Mouse (Mus musculus): Measurements from ENCODE around the gene Lingo1. TPM values are rescaled to one million over a fixed set of nuclear protein-coding genes. Genes with fewer than 3 reads are reported as not detected.

Gene Lingo1
- polyA plus RNA-seq, 1 experiment = 6.7 TPM

DNA sequence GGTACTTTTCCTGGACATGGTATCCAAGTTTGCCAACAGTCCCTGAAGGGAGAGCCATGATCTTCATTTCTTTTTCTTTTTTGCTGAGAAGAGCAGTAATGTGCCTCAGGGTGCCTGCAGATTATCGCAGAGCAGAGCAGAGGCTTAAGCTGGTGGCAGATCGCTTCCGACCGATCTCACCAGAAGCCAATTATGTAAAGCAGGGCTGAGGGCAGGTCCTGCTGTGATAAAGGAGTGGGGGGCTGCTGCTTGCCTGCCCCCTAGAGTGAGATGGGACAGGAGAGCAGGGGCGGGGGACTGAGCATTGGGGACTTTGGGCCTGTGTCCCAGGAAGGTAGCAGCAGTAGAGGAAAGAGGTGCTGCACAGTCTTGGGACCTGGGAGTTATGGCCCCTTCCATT is 186.8 kb downstream of the Lingo1 start:
- WGBS = 50% methylated on average over 5 of the region's 5 CpGs
- Histone ChIP-seq H3K27me3 (ENCODE audit: control insufficient read depth, insufficient read depth, low read length) (no peaks in the 10 kb centered on the region), H3K4me1 (ENCODE audit: control insufficient read depth, insufficient read depth, insufficient read length) (no peaks in the 10 kb centered on the region), H3K36me3 (ENCODE audit: control insufficient read depth, insufficient read depth, low read length) (no peaks in the 10 kb centered on the region), H3K4me3 (ENCODE audit: extremely low read depth, insufficient read depth, insufficient read length) (no peak overlapping the region), H3K27ac (ENCODE audit: insufficient read depth, low read length) (no peak overlapping the region)
- no peak for TF ChIP-seq POLR2A (IDR thresholded peaks at IDR 0.05; ENCODE audit: low read depth, low read length)
- TF ChIP-seq CTCF (IDR thresholded peaks at IDR 0.05; ENCODE audit: extremely low read depth, insufficient read depth, insufficient read length, insufficient replicate concordance) = no peak
- DNase-seq (ENCODE audit: low read depth in 1 of 2, low spot score in 2 of 2) = no peak

DNA sequence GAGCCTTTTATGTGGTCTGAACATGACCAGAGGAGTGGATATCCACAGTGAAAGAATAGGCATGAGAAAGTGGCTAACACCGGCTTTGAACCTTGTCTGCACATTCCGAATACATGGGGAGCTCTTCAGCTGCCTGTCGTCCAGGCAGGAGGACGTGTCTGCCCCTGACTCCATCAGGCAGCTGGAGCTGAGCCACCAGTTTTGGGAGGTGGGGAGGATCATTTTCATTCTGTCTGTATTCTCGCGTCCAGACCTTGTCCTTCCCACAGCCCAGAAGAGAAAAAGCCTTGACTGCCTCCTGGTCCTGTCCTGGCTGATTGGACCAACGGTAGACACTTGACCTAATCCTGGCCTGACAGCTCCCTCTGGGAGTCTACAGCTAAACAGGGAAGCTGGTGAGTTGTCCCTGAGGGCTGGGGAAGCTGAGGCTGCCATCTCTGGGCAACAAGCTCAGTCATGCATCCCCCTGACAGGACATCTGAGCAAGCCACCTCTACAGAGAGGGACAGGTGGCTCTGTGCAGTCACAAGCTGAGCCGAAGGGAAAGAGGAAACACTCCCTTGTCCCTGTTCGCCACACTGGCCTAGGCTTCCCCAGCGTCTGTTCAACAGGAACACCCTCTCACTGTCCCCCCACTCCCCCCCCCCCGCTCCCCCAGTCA is 187.4 kb downstream of the Lingo1 start:
- WGBS = 42% methylated on average over 11 of the region's 11 CpGs

DNA sequence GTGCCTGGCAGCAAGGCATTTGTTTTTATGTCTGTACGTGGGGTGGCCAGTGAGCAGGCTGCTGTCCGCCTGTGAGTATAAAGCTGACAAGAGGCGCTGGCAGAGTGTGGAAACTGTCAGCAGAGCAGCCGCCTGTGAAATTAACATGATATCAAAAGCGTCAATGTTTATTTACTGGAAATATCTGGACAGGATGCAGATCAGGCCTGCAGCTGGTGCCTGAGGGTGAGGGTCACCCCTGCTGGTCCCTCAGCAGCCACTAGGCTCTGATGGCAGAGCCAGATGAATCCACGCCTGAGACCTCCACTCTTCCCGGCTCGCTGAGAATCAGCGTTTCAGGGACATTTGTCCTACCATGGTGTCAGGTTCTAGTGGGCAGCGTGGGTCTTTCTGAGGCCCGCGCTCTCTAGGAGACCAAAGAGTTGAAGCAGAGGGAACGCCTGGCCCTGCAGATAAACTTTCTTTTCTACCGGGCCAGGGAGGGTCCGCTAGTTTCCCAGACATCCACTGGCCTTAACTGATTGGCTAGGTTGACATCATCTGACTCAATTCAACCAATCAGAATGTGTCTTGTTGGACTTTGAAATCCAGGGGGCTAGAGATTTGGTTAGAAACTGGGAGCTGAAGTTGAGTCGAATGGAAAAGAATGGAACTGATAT is 190.1 kb downstream of the Lingo1 start:
- DNase-seq (ENCODE audit: low read depth in 1 of 2, low spot score in 2 of 2) = no peak
- no peak overlapping the region for H3K4me3 ChIP-seq (ENCODE audit: extremely low read depth, insufficient read depth, insufficient read length)
- TF ChIP-seq POLR2A (IDR thresholded peaks at IDR 0.05; ENCODE audit: low read depth, low read length) (no peak), CTCF (IDR thresholded peaks at IDR 0.05; ENCODE audit: extremely low read depth, insufficient read depth, insufficient read length, insufficient replicate concordance) (no peak)
- no peaks in the 10 kb centered on the region for H3K27me3 ChIP-seq (ENCODE audit: control insufficient read depth, insufficient read depth, low read length)
- H3K4me1 ChIP-seq (ENCODE audit: control insufficient read depth, insufficient read depth, insufficient read length) = no peaks in the 10 kb centered on the region
- 86% methylated on average over 16 of the region's 16 CpGs for WGBS
- H3K36me3 ChIP-seq (ENCODE audit: control insufficient read depth, insufficient read depth, low read length) = no peaks in the 10 kb centered on the region
- H3K27ac ChIP-seq (ENCODE audit: insufficient read depth, low read length) = no peak overlapping the region

More for the DNA sequence above, 187.4 kb downstream of the Lingo1 start:
- H3K36me3 ChIP-seq (ENCODE audit: control insufficient read depth, insufficient read depth, low read length) = no peaks in the 10 kb centered on the region
- no peaks in the 10 kb centered on the region for H3K27me3 ChIP-seq (ENCODE audit: control insufficient read depth, insufficient read depth, low read length)
- H3K4me3 ChIP-seq (ENCODE audit: extremely low read depth, insufficient read depth, insufficient read length) = no peak overlapping the region
- DNase-seq (ENCODE audit: low read depth in 1 of 2, low spot score in 2 of 2) = no peak
- no peaks in the 10 kb centered on the region for H3K4me1 ChIP-seq (ENCODE audit: control insufficient read depth, insufficient read depth, insufficient read length)
- no peak for TF ChIP-seq POLR2A (IDR thresholded peaks at IDR 0.05; ENCODE audit: low read depth, low read length)
- TF ChIP-seq CTCF (IDR thresholded peaks at IDR 0.05; ENCODE audit: extremely low read depth, insufficient read depth, insufficient read length, insufficient replicate concordance) = no peak
- H3K27ac ChIP-seq (ENCODE audit: insufficient read depth, low read length) = no peak overlapping the region

DNA sequence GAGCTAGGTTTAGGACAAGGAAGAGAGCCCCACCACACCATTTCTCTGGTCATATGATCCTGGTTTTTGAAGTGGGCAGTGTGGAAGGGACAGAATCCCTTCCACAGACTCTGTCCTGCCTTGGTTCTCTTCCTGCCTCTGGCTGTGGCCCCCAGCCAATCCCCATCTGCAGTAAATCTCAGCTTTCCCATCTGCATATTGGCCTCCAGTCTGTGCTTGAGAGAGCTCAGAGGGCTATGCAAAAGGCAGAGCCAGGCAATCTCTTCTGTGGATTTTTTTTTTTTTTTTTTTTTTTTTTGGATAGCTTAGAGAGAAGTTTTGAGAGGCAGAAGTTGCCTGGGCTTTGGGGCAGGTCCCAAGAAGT is 190.8 kb downstream of the Lingo1 start:
- no peak for DNase-seq (ENCODE audit: low read depth in 1 of 2, low spot score in 2 of 2)
- Histone ChIP-seq H3K27ac (ENCODE audit: insufficient read depth, low read length) (no peak overlapping the region), H3K4me1 (ENCODE audit: control insufficient read depth, insufficient read depth, insufficient read length) (no peaks in the 10 kb centered on the region), H3K36me3 (ENCODE audit: control insufficient read depth, insufficient read depth, low read length) (no peaks in the 10 kb centered on the region), H3K4me3 (ENCODE audit: extremely low read depth, insufficient read depth, insufficient read length) (no peak overlapping the region), H3K27me3 (ENCODE audit: control insufficient read depth, insufficient read depth, low read length) (no peaks in the 10 kb centered on the region)
- no peak for TF ChIP-seq POLR2A (IDR thresholded peaks at IDR 0.05; ENCODE audit: low read depth, low read length)
- no peak for TF ChIP-seq CTCF (IDR thresholded peaks at IDR 0.05; ENCODE audit: extremely low read depth, insufficient read depth, insufficient read length, insufficient replicate concordance)

DNA sequence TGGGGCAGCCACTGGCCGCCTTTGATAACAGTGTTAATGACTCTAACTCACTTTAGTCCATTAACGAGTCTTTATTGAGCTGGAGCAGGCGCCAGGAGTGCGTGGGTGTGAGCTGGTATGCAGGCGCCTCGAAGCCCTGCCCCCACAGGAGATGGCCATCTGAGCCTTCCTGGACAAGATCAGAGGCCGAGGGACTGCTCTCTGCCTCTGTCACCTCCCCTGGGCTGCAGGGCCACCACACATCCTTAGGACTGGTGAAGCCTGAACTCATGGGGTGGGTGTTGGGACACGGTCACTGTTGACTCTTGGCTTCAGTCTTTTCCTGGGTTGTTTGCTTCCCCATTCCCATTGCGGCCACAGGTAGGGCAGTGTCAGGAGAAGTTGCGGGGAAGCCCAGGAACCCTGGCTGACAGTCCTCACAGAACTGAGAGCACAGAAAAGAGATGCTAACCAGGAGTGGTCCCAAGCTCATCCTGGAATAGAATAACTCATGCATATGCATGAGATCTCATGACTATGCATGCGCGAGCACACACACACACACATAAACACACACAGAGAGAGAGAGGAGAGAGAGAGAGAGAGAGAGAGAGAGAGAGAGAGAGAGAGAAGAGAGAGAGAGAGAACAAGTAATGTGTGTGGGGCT is 191.3 kb downstream of the Lingo1 start:
- H3K4me3 ChIP-seq (ENCODE audit: extremely low read depth, insufficient read depth, insufficient read length) = no peak overlapping the region
- TF ChIP-seq CTCF (IDR thresholded peaks at IDR 0.05; ENCODE audit: extremely low read depth, insufficient read depth, insufficient read length, insufficient replicate concordance) = no peak
- no peak for TF ChIP-seq POLR2A (IDR thresholded peaks at IDR 0.05; ENCODE audit: low read depth, low read length)
- no peak overlapping the region for H3K27ac ChIP-seq (ENCODE audit: insufficient read depth, low read length)
- H3K4me1 ChIP-seq (ENCODE audit: control insufficient read depth, insufficient read depth, insufficient read length) = no peaks in the 10 kb centered on the region
- no peak for DNase-seq (ENCODE audit: low read depth in 1 of 2, low spot score in 2 of 2)
- whole genome bisulfite sequencing = 81% methylated on average over 12 of the region's 12 CpGs
- H3K36me3 ChIP-seq (ENCODE audit: control insufficient read depth, insufficient read depth, low read length) = no peaks in the 10 kb centered on the region
- H3K27me3 ChIP-seq (ENCODE audit: control insufficient read depth, insufficient read depth, low read length) = no peaks in the 10 kb centered on the region

DNA sequence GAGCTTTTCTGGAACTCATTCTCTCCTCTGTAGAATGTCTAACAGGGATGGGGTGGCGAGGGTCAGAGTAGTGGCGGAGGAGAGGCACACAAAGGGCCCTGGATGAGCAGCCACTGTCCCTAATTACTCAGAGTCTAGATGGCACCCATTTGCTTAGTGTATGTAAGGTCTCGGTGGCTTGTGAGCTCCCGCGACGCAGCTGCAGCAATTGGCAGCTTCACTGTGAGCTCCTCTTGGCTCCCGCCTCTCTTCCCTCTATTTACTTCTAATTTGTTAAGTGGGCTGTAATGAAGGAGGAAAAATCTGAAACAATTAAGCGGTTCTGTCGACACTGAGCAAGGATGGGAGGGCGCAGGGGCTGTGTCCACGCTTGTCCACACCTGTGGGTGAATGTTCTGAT is 195.6 kb downstream of the Lingo1 start:
- H3K27ac ChIP-seq (ENCODE audit: insufficient read depth, low read length) = no peak overlapping the region
- H3K27me3 ChIP-seq (ENCODE audit: control insufficient read depth, insufficient read depth, low read length) = no peaks in the 10 kb centered on the region
- TF ChIP-seq POLR2A (IDR thresholded peaks at IDR 0.05; ENCODE audit: low read depth, low read length) (no peak), CTCF (IDR thresholded peaks at IDR 0.05; ENCODE audit: extremely low read depth, insufficient read depth, insufficient read length, insufficient replicate concordance) (no peak)
- no peak for DNase-seq (ENCODE audit: low read depth in 1 of 2, low spot score in 2 of 2)
- WGBS = 82% methylated on average over 11 of the region's 11 CpGs
- no peaks in the 10 kb centered on the region for H3K36me3 ChIP-seq (ENCODE audit: control insufficient read depth, insufficient read depth, low read length)
- no peak overlapping the region for H3K4me3 ChIP-seq (ENCODE audit: extremely low read depth, insufficient read depth, insufficient read length)
- H3K4me1 ChIP-seq (ENCODE audit: control insufficient read depth, insufficient read depth, insufficient read length) = no peaks in the 10 kb centered on the region

DNA sequence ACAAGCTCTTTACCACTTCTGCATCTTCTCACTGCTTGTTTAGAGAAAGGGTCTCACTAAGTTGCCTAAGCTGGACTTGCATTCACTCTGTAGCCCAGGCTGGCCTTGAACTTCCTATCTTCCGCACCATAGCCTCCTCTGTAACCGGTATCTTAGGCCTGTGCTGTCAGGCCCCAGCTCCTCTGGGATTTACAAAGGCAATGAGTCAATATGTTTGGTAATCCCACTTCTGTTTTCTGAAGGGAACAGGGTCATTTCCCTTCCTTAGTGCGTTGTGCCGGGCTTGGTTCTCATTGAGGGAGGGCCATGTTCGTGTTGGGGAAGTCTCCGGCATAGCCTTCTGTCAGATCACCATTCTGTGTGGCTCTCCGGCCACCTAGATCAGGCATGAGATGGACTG is 203.6 kb downstream of the Lingo1 start:
- Histone ChIP-seq H3K27me3 (ENCODE audit: control insufficient read depth, insufficient read depth, low read length) (no peaks in the 10 kb centered on the region), H3K4me3 (ENCODE audit: extremely low read depth, insufficient read depth, insufficient read length) (no peak overlapping the region), H3K36me3 (ENCODE audit: control insufficient read depth, insufficient read depth, low read length) (no peaks in the 10 kb centered on the region), H3K27ac (ENCODE audit: insufficient read depth, low read length) (no peak overlapping the region), H3K4me1 (ENCODE audit: control insufficient read depth, insufficient read depth, insufficient read length) (no peaks in the 10 kb centered on the region)
- WGBS = 62% methylated on average over 7 of the region's 7 CpGs
- TF ChIP-seq POLR2A (IDR thresholded peaks at IDR 0.05; ENCODE audit: low read depth, low read length) = no peak
- TF ChIP-seq CTCF (IDR thresholded peaks at IDR 0.05; ENCODE audit: extremely low read depth, insufficient read depth, insufficient read length, insufficient replicate concordance) = no peak
- DNase-seq (ENCODE audit: low read depth in 1 of 2, low spot score in 2 of 2) = no peak

Measured in spleen, adult 2 months (tissue).